Mouse (Mus musculus): ENCODE data around the gene Selenok. TPM values are rescaled to one million over a fixed set of nuclear protein-coding genes. Genes with fewer than 3 reads are reported as not detected.

The Selenok gene
- 309 and 371 TPM in 2 replicates for total RNA-seq (2017)

DNA sequence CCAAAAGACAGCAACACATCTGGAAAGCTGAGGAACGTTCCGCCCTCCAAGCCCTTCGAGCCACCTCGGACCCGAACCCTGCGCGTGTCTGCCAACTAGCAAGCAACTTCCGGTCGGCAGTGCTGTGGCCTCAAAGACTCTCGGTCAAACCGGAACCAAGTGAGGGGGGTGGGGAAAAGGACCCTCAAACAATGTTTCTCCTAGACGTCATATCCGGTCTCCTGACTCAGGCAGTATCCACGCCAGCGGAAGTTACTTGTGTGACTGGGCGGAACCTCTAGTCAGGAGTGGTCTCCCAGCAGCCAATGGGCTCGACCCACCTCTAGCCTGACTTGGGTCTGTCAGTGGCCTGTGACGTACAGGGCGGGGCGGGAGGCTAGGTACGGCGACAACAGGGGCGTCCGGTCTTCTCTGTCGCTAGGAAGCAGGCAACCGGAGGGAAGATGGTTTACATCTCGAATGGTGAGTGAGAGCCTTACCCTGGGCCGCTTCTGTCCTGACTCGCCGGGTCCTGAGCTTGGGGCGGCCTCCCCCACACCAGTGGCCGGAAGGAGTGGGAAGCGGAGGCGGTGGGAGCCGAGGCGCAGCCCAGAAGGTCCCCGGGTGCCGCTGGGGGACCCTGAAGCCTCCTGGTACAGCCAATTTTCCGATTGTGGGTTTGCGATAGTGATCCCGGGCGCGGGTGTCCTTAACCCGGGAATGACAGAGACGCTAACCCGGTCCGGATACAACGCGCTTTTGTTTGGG, at the start of gene Selenok:
Gene Selenok, plus strand, starts transcription at position 234 of the 747 bp plus-strand sequence.
- ATAC-seq (replicated peaks in 1 of 2; ENCODE audit: insufficient read depth in 1 of 2, low FRiP score in 2 of 2, low TSS enrichment in 1 of 2, low read depth in 1 of 2, poor library complexity in 2 of 2, severe bottlenecking in 2 of 2): peak; percentile 98 to 99

DNA sequence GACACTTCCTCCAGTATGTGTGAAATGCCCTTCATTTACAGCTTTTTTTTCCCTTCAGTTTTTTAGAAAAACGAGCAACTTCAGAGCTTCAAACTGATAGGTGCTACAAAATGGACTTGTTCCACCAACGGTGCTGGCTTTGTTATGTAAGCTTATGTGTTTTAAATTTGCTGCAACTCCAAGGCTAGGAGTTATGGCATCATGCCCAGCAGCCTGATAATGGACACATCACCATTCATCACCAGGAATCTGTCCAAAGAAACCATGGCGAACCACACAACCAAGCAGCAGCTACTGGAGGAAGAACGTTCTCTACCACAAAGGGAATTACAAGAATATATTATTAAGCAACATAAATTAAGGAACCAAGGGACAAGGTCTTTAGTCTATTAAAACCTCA, 39.1 kb upstream of the Selenok start:
- ATAC-seq (replicated peaks in 1 of 2; ENCODE audit: insufficient read depth in 1 of 2, low FRiP score in 2 of 2, low TSS enrichment in 1 of 2, low read depth in 1 of 2, poor library complexity in 2 of 2, severe bottlenecking in 2 of 2): no peak

DNA sequence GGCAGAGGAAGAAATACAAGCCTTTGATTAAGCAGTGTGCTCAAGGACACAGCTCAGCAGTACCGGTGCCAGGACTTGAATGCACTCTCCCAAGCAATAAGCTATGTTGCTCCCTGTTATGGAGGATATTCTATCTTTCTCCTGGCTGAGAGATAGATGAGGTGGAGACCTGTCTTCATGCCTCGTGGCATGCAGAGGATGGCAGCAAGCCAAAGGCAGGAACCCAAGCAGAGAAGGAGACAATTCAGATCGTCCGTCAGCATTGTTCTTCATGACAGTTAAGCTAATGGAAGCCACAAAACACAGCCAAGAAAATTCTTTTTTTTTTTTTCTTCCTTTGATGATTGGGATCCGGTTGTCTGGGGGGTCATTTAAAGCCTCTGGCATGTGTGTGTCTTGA, 32.6 kb upstream of the Selenok start:
- no peak for ATAC-seq (replicated peaks in 1 of 2; ENCODE audit: insufficient read depth in 1 of 2, low FRiP score in 2 of 2, low TSS enrichment in 1 of 2, low read depth in 1 of 2, poor library complexity in 2 of 2, severe bottlenecking in 2 of 2)

DNA sequence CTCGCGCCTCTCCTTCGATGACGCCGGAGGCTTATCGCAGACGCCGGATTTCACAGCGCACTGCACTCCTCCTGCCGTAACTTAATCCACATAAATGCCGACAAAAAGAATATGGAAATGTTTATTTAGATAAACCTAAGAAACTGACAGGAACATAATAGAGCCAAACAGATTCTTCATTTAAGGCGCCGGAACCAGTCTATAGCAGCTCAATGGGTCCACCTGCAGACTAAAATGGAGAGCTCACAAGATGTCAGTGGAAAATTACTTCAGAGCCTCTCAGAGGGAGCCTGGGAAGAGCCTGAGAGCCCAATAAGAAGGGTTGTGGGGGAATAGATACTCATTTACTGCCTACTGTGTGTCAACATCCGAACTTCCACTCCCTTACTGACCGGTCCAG, 30.6 kb upstream of the Selenok start:
- no peak for ATAC-seq (replicated peaks in 1 of 2; ENCODE audit: insufficient read depth in 1 of 2, low FRiP score in 2 of 2, low TSS enrichment in 1 of 2, low read depth in 1 of 2, poor library complexity in 2 of 2, severe bottlenecking in 2 of 2)

DNA sequence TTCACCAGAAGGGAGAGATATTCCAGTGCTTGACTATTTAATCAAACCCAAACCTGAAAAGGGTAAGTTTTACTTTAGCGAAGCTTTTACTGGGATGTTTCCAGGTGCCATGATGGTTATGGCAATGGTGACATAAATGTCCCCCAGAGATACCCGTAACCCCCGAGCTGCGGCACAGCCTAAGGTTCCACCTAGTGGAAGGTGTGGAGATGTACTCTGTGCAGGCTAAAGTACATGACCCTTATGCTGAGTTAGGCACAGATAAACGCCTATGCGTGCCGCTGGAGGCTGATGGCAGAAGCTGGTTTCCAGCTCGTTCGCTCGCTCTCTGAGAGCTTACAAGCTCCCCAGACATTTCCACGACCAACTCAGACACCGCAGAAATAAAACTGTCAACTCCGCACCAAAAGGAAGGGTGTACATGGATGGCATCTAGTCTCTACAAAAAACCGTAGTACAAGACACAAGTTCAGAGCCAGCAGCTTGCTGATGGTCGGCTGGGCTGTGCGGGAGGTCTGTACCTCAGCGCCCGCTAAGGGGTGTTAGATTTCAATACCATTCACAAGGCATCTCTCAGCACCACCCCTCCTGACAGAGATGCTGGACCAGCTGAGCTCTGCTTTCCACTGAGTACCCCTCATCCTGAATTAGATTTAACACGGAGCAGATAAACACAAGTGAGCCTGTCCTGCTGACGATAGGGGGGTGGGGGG, 28.4 kb upstream of the Selenok start:
- no peak for ATAC-seq (replicated peaks in 1 of 2; ENCODE audit: insufficient read depth in 1 of 2, low FRiP score in 2 of 2, low TSS enrichment in 1 of 2, low read depth in 1 of 2, poor library complexity in 2 of 2, severe bottlenecking in 2 of 2)

DNA sequence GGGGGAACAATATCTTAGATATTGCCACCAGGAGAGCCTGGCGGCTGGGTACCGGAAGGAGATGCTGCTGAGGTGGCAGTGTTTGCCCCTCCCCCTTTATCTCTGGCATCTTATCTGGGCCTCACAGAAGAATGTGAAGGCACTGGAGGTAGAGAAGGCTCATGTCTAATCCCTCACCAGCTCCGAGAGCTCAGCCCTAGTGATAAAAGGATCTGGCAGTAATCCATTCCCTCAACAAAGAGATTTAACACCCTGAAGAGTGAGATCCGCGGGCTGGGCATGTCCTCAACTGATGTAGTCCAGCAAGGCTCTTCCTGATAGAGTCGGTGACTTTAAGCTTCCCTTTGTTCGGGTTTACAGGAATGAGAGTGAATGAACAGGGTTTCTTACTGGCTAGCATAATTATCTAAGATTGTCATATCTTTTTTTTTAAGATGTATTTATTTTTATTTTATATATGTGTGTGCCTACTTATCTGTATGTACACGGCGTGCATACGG, 27.7 kb upstream of the Selenok start:
- ATAC-seq (replicated peaks in 1 of 2; ENCODE audit: insufficient read depth in 1 of 2, low FRiP score in 2 of 2, low TSS enrichment in 1 of 2, low read depth in 1 of 2, poor library complexity in 2 of 2, severe bottlenecking in 2 of 2): no peak

DNA sequence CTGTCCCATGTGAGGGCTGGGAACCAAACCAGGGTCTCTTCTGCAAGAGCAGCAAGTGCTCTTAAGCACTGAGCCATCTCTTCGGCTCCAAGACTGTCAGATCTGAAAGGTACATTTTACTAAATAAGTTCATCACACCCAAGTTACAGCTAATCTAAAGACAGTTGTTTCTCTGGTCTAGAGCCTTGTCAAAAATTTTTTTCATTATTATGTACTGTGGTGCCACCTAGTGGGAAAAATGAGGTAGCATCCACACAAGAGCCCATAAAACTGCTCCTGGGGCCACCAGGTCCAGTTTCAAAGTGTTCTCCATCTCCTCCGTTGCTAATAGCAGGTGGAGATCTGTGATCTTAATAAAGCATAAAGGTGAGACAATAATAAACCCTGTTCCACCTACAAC, 27.2 kb upstream of the Selenok start:
- ATAC-seq (replicated peaks in 1 of 2; ENCODE audit: insufficient read depth in 1 of 2, low FRiP score in 2 of 2, low TSS enrichment in 1 of 2, low read depth in 1 of 2, poor library complexity in 2 of 2, severe bottlenecking in 2 of 2): 0 out of 4 replicates have a peak, but pooled peaks have one; percentile 56 to 60

DNA sequence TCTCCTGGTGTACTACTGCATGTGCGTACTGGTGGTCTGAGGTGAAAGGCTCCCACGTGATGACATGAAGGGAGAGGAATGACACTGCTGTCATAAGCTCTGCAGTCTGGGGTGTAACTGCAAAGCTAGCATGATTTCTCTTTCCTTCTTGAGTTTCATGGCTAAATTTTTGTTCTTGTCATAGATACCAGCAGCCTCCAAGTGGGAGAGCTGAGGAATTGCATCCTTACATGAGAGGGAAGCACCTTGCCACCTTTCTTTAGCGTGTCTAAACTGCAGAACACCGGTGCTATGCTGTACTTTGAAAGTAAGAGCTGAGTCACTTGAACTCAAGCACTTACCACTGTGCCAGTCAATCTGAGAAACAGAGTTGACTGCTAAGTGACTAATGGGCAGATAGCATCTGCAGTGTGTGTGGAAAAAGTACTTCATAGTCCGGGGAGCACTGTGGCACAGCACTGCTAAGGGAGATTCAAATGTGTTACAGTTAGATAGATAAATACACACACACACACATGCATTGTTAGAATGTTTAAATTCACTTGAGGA, 21.3 kb upstream of the Selenok start:
- no peak for ATAC-seq (replicated peaks in 1 of 2; ENCODE audit: insufficient read depth in 1 of 2, low FRiP score in 2 of 2, low TSS enrichment in 1 of 2, low read depth in 1 of 2, poor library complexity in 2 of 2, severe bottlenecking in 2 of 2)

DNA sequence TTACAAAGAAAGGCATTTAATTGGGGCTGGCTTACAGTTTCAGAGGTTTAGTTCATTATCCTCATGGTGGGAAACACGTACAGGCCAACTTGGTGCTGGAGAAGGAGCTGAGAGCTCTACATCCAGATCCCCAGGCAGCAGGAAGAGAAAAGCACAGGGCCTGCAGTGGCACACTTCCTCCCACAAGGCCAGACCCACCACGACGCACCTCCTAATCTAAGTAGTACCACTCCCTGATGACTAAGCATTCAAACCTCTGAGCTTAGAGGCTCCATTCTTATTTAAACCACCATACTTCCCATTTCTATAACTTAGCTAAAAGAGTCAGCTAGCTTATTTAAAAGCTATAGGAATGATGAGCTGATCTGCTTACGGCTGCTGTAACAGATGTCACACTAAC, 17.3 kb upstream of the Selenok start:
- ATAC-seq (replicated peaks in 1 of 2; ENCODE audit: insufficient read depth in 1 of 2, low FRiP score in 2 of 2, low TSS enrichment in 1 of 2, low read depth in 1 of 2, poor library complexity in 2 of 2, severe bottlenecking in 2 of 2): peak; percentile 96 to 99

DNA sequence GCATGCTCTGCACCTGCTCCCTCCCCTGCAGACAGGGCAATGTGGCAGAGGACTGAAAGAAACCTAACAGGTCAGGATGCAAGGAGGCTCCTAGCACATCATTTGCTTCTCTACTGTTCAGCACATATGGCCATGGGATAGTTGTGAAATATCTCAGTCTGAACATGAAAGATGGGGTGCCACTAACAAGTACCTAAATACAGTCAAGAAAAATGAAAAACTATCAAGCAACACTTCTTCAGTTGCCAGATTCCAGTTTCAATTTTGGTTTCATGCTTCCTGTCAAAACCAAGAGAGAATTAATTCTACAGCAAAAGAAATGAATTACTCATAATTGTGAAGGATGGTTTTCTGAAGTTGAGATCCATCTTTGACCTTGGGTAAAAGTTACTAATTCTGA, 10.7 kb upstream of the Selenok start:
- ATAC-seq (replicated peaks in 1 of 2; ENCODE audit: insufficient read depth in 1 of 2, low FRiP score in 2 of 2, low TSS enrichment in 1 of 2, low read depth in 1 of 2, poor library complexity in 2 of 2, severe bottlenecking in 2 of 2): no peak

DNA sequence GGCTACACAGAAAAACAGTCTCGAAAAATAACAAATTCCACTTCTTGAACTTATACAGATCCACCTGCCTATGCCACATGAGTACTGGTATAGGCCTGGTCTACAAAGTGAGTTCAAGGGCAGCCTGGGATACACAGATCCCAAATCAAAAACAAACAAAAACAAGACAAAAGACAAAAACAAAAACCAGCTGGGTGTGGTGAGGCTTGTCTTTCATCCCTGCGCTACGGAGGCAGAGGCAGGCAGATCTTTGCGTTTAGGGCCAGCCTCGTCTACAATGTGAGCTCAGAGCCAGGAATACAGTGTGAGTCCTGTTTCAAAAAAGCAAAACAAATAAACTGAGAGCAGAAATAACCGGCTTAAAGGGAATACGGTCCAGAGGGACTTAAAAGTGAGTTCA, 497 bp upstream of the Selenok start:
- ATAC-seq (replicated peaks in 1 of 2; ENCODE audit: insufficient read depth in 1 of 2, low FRiP score in 2 of 2, low TSS enrichment in 1 of 2, low read depth in 1 of 2, poor library complexity in 2 of 2, severe bottlenecking in 2 of 2): no peak

DNA sequence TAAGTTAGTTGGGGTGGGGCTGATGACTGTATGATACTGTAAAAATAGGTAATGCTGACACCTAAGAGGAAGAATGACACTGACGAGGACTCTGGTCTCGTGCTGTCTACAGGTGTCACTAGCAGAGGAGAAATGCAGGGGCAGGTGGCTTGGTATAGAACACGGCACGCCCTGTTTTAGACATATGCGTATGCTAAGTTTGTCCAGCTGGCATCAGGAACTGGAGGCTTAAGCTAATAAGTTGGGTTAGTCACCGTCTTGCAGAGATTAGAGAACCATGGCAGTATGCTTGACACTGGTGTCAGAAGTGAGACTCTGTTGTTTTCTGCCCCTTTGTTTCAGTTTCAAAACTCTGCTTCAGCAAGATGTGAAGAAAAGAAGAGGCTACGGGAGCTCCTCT, 3.3 kb downstream of the Selenok start:
- no peak for ATAC-seq (replicated peaks in 1 of 2; ENCODE audit: insufficient read depth in 1 of 2, low FRiP score in 2 of 2, low TSS enrichment in 1 of 2, low read depth in 1 of 2, poor library complexity in 2 of 2, severe bottlenecking in 2 of 2)

DNA sequence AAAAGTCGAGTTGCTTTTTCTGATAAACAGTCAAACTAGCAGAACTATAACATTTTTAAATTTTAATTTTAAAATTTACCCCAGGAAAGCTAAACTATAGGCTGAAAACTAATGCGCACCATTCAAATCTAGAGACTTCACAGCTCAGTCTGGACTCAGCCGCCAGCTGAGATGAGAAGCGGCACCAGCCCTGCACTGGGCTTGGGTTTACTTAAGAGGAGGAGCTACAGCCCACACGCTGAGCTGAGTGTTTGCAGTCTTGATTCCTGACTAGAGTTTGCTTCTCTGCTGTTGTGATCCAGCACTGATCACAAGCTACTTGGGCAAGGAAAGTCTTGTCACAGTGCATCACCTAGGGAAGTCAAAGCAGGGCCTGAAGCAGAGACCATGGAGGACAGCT, 3.9 kb downstream of the Selenok start:
- no peak for ATAC-seq (replicated peaks in 1 of 2; ENCODE audit: insufficient read depth in 1 of 2, low FRiP score in 2 of 2, low TSS enrichment in 1 of 2, low read depth in 1 of 2, poor library complexity in 2 of 2, severe bottlenecking in 2 of 2)

DNA sequence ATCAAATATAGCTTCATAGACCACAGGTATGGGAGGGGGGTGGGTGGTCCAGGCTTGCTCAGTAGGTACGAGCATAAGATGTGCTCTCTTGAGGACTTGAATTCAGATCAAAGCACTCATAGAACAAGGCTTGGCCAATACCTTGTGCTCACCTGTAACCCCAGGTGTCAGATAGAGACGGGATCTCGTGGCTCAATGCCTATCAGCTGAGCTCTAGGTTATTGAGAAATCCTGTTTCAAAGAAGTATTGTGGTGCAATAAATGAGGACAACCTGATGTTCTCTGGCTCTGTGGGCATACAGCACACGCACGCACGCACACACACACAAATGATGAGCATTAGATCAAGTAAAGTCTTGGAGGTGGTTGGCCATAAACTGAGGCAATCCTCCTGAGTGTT, 8.8 kb downstream of the Selenok start:
- no peak for ATAC-seq (replicated peaks in 1 of 2; ENCODE audit: insufficient read depth in 1 of 2, low FRiP score in 2 of 2, low TSS enrichment in 1 of 2, low read depth in 1 of 2, poor library complexity in 2 of 2, severe bottlenecking in 2 of 2)

DNA sequence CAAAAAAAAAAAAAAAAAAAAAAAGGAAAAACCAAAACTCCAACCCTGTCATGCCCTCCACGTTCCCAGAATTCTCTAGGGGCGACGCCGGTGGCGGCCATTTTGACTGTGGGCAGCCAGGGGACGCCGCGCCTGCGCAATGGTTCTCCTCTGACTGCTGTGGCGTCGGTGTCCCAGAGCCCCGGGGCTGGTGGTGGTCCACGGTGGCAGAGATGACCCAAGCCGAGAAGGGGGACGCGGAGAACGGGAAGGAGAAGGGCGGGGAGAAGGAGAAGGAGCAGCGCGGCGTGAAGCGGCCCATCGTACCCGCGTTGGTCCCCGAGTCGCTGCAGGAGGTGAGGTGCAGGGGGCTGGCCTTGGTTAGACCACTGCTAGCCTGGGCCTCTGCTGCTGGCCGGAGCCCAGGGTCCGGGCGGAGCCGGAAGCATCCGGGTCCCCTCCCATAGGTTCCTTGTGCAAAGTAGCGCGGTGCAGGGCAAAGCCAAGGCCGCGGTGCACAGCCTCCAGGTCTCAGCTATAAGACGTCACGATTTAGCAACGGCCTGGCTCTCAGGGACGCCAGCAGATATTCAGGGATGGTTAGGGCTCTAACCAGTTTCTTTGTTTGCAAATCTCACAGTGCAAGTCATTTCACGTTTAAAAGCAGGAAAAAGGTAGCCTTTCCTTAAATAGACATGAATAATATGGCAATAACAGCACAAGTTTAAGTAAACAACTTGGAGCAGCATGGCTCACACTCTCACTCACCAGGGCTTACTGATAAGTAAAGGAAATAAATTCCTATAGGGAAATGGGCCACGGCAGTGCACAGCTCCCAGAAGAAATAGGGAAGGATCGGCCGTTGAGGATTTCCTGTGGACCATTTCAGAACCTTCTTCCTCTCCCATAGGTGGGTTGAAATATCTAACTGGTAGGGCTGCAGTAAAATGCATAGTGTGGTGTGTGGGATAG, 10.4 kb downstream of the Selenok start, which contains the start of gene Actr8:
Gene Actr8, plus strand, starts transcription at position 84 of the 951 bp plus-strand sequence.
- peak; percentile 85 to 86 for ATAC-seq (replicated peaks in 1 of 2; ENCODE audit: insufficient read depth in 1 of 2, low FRiP score in 2 of 2, low TSS enrichment in 1 of 2, low read depth in 1 of 2, poor library complexity in 2 of 2, severe bottlenecking in 2 of 2)

DNA sequence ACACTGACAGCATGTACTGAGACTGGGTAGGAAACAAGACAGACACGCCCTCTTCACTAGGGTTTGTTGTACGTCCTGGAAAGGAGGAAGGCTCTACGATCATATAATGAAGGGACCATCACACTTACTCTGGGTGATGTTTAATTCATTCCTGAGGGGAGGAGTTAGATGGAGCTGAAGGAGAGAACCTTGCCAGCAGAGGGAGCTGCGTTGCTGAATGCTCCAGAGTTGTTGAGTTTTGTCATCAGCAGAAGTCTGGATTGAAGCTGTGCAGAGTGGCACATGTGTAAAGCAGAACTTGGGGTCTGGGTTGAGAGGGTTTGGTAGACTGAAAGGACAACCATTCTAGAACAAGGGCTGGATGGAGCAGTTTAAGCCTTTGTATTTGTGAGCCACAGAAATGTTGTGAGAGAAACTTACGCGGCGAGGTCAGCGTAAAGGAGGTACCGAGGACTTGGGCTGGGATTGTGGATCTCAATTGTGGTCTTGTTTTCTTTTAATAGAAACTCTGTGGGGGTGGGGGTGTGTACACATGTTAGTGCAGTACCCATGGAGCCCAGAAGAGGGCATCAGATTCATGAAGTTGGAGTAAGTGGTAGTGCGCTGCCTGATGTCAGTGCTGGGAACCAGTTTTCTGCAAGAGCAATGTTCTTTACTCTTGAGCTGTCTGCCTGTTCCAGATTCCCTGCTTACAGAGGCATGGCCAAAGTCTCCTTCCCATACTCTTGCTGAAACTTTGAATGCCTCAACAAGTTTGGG, 12.5 kb downstream of the Selenok start:
- ATAC-seq (replicated peaks in 1 of 2; ENCODE audit: insufficient read depth in 1 of 2, low FRiP score in 2 of 2, low TSS enrichment in 1 of 2, low read depth in 1 of 2, poor library complexity in 2 of 2, severe bottlenecking in 2 of 2): peak; percentile 41 to 55; a peak in 3 of 4 replicates

DNA sequence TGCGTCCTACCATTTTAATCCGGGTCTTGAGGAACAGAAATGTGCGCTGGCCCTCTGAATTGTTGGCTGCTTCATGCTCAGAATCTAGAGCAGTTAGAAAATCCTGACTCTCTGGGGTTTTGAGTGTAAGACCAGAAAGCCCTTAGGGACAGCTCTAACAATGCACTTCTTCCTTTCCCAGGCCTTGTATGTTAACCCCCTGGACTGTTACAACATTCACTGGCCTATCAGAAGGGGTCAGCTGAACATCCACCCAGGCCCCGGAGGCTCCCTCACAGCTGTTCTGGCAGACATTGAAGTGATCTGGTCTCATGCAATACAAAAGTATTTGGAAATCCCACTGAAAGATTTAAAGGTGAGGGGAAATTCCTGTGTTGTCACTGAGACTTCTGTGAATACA, 18.0 kb downstream of the Selenok start:
- no peak for ATAC-seq (replicated peaks in 1 of 2; ENCODE audit: insufficient read depth in 1 of 2, low FRiP score in 2 of 2, low TSS enrichment in 1 of 2, low read depth in 1 of 2, poor library complexity in 2 of 2, severe bottlenecking in 2 of 2)
